Mouse (Mus musculus) hindbrain, embryonic 10.5 days (tissue): ENCODE data around the gene Vcl. TPM values are rescaled to one million over a fixed set of nuclear protein-coding genes. Genes with fewer than 3 reads are reported as not detected.

Experiments
- DNase-seq: peaks from one replicate; pipeline ENCODE4 v3.0.0-alpha.2; 2017; ENCODE audit warnings: low spot score
- H3K27ac ChIP-seq: fragments of 300-500 bp; sonication (generic); 2 replicates; pipeline ENCODE4 v1.5.1; 2016; ENCODE audit warnings: mild to moderate bottlenecking, moderate library complexity
- H3K27me3 ChIP-seq: fragments of 300-500 bp; sonication (generic); 2 replicates; pipeline ENCODE4 v1.6.1; 2016; ENCODE audit warnings: mild to moderate bottlenecking; ENCODE audit not compliant: poor library complexity, insufficient read depth, severe bottlenecking
- H3K36me3 ChIP-seq: fragments of 300-500 bp; sonication (generic); 2 replicates; pipeline ENCODE4 v1.6.1; 2016; ENCODE audit warnings: mild to moderate bottlenecking, moderate library complexity
- H3K4me1 ChIP-seq: fragments of 300-500 bp; sonication (generic); replicated peaks from 2 replicates; pipeline ENCODE4 v1.6.1; 2016; ENCODE audit warnings: mild to moderate bottlenecking
- H3K4me3 ChIP-seq: fragments of 300-500 bp; sonication (generic); 2 replicates; pipeline ENCODE4 v1.5.1; 2016; ENCODE audit warnings: mild to moderate bottlenecking, moderate library complexity
- H3K9me3 ChIP-seq: fragments of 300-500 bp; sonication (generic); 2 replicates; pipeline ENCODE4 v1.6.1; 2016; ENCODE audit warnings: mild to moderate bottlenecking, moderate library complexity
- WGBS: fragments of 180-500 bp; shearing (Covaris S2); methylation state at CpG from one replicate; pipeline ENCODE4 v1.1.7; 2016; 5-methylcytosine and 5-hydroxymethylcytosine counted together
- polyA plus RNA-seq: library from polyadenylated mRNA; unstranded; fragments of >200 nt; fragmentation: Nextera tagmentation; extraction: Ambion mirVana; gene quantifications from 2 replicates; pipeline ENCODE4 v1.2.1, GENCODE M21; 2016

Gene Vcl
- polyA plus RNA-seq, 1 experiment from 2014 or later: 31.8 TPM

DNA sequence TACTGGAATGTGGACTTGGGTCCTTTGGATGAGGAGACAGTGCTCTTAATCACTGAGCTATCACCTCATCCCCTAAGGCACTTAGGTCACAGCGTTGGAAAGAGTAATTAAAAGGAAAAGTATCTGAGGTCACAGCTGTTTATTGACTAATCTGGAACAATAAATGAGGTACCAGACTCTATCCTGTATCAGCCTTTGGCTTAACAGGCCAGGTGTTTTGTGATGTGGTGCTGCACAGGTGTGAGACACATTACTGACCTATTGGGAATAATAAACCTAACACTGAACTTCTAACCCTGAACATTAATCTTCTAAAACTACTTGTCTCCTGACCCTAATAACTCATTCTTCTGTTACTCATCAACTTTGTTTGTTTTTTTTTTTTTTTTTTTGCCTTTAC, 33.3 kb downstream of the Vcl start:
- no peak for DNase-seq
- Histone ChIP-seq H3K4me1 (no peaks in the 10 kb centered on the region), H3K27ac (no peak overlapping the region), H3K36me3 (no peaks in the 10 kb centered on the region), H3K27me3 (no peaks in the 10 kb centered on the region), H3K9me3 (no peaks in the 10 kb centered on the region), H3K4me3 (no peak overlapping the region)
- WGBS: 86% methylated on average over 1 of the region's 1 CpGs

DNA sequence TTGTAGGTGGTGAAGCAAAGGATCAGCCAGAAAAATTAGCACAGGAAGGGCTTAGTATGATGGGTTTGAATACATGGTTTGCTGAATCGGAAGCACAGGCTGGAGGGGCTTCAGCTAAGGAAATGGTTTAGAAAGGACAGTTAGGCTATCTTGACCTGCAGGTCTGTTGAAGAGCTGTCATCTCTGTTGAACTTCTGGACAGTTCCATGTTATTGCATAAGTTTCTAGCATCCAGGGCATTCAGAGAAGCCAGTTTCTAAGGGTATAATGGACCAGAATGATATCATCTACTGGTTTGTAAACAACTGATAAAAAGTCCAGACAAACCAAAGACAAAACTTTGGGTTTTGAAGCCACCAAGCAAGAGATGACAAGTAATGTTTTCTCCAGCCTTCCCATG, 33.7 kb downstream of the Vcl start:
- WGBS: 94% methylated on average over 1 of the region's 1 CpGs
- no peaks in the 10 kb centered on the region for H3K4me1 ChIP-seq

DNA sequence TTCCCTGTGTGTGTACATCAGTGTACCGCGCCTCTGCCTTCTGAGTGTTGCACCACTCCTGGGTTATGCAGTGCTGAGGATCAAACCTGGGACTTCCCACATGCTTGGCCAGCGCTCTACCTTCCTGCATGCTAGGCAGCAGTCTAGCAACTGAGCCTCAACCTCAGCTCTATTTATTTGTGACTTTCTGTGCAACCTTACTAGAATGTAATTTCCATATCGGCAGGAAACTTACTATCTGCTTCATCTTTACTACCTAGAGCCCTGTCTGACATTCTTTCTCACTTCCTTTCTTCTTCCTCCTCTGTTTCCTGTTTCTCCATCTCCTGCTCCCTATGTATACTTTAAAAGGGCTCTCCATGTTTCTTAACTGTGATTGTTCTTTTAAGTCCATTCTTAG, 34.7 kb downstream of the Vcl start:
- H3K4me1 ChIP-seq: peaks cover 9% of the 10 kb centered on the region
- H3K9me3 ChIP-seq: no peaks in the 10 kb centered on the region
- DNase-seq: no peak
- H3K27ac ChIP-seq: no peak overlapping the region
- WGBS: 93% methylated on average over 4 of the region's 4 CpGs
- H3K27me3 ChIP-seq: no peaks in the 10 kb centered on the region
- H3K36me3 ChIP-seq: no peaks in the 10 kb centered on the region
- H3K4me3 ChIP-seq: no peak overlapping the region

More for the DNA sequence above, 33.7 kb downstream of the Vcl start:
- H3K27me3 ChIP-seq: no peaks in the 10 kb centered on the region
- H3K9me3 ChIP-seq: no peaks in the 10 kb centered on the region
- no peak overlapping the region for H3K4me3 ChIP-seq
- H3K27ac ChIP-seq: no peak overlapping the region
- no peak for DNase-seq
- H3K36me3 ChIP-seq: no peaks in the 10 kb centered on the region

DNA sequence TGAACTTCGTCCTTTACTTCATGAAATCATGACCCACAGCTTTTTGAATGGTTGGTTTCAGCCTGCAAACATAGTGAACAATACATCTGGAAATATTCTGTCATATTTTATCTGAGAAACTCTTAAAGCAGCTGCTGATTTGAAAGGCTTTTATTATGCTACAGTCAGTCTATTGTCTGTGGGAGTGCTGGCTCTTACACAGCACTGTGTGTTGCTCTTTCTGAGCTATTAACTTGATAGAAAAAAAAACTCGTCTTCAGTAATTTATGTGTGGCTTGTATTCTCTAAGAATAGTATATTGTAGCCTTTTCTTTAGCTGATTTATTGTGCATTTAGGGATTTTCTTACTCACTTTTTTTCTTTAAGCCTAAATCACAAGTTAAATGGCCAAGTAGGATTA, 35.1 kb downstream of the Vcl start:
- Histone ChIP-seq H3K9me3 (no peaks in the 10 kb centered on the region), H3K27me3 (no peaks in the 10 kb centered on the region), H3K4me1 (peaks cover 13% of the 10 kb centered on the region), H3K4me3 (no peak overlapping the region), H3K36me3 (no peaks in the 10 kb centered on the region), H3K27ac (no peak overlapping the region)
- DNase-seq: no peak
- 79% methylated on average over 2 of the region's 2 CpGs for WGBS

DNA sequence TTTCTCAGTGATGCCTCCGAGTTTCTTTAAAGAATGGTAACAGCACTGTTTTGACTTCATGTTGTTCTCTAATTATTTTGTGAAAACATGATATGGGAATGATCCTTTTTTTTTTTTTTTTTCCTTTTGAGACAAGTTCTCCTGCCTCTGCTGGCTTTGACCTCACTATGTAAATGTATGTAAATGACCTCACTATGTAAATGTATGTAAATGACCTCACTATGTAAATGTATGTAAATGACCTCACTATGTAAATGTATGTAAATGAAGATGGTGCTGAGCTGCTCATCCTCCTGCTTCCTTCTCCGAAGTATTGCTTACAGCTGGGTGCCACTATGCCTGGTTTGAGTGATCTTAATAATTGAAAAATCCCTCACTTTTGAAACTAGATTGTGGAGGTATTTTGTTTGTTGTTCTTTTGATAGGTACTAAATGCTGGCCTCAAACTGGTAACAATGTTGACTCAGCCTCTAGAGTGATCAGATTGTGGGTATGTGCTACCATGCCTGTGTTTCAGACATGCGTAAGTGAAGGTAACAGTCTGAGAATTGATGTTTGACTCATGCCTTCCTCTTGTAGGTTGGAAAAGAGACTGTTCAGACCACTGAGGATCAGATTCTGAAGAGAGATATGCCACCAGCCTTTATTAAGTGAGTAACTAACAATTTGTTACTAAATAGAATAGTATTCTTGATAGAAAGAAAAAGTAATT, 37.9 kb downstream of the Vcl start:
- H3K36me3 ChIP-seq: no peaks in the 10 kb centered on the region
- peaks cover 19% of the 10 kb centered on the region for H3K4me1 ChIP-seq
- no peak for DNase-seq
- H3K9me3 ChIP-seq: no peaks in the 10 kb centered on the region
- H3K4me3 ChIP-seq: no peak overlapping the region
- 88% methylated on average over 3 of the region's 3 CpGs for WGBS
- no peak overlapping the region for H3K27ac ChIP-seq
- no peaks in the 10 kb centered on the region for H3K27me3 ChIP-seq

DNA sequence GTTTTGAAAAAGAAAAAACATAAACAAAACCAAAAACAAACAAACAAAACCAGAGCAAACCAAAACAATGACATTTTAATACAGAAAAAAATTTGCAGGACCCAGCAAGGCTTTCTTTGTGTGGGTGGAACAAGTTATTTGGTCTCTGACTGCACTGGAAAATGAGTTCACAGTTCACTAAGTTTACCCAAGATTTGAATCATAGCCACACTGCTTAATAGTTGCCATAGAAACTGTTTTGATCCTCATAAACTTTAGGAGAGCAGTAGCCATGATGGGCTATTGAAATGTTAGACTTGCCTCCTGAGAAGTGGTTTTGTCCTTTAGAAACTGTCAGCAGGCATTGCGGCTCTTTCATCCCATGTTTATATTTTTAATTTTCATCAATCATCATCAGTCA, 39.9 kb downstream of the Vcl start:
- H3K4me3 ChIP-seq: no peak overlapping the region
- no peaks in the 10 kb centered on the region for H3K27me3 ChIP-seq
- no peak for DNase-seq
- 78% methylated on average over 1 of the region's 1 CpGs for WGBS
- no peak overlapping the region for H3K27ac ChIP-seq
- peaks cover 19% of the 10 kb centered on the region for H3K4me1 ChIP-seq
- no peaks in the 10 kb centered on the region for H3K36me3 ChIP-seq
- H3K9me3 ChIP-seq: no peaks in the 10 kb centered on the region

DNA sequence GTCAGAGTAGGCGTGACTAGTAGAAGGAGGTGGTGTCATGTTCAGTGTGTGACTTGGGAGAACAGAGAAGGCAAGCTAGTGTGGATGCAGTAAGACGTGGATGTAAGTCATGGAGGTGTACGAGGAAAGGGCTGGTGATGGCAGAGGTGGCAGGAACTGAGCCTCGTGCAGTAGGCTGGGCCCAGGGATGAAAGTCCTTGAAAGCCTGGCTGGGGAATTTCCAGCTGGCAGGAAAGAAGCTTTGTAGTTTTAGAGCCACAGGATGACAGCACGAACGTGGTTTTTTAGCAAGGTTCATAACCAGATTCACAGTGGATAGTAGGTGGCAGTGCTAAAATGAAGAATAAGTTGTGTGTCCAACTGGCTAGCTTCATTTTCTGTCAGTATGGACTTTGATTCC, 41.2 kb downstream of the Vcl start:
- H3K36me3 ChIP-seq: no peaks in the 10 kb centered on the region
- H3K4me1 ChIP-seq: peaks cover 19% of the 10 kb centered on the region
- no peaks in the 10 kb centered on the region for H3K27me3 ChIP-seq
- WGBS: 68% methylated on average over 6 of the region's 6 CpGs
- H3K27ac ChIP-seq: no peak overlapping the region
- no peak for DNase-seq
- no peaks in the 10 kb centered on the region for H3K9me3 ChIP-seq
- H3K4me3 ChIP-seq: no peak overlapping the region

DNA sequence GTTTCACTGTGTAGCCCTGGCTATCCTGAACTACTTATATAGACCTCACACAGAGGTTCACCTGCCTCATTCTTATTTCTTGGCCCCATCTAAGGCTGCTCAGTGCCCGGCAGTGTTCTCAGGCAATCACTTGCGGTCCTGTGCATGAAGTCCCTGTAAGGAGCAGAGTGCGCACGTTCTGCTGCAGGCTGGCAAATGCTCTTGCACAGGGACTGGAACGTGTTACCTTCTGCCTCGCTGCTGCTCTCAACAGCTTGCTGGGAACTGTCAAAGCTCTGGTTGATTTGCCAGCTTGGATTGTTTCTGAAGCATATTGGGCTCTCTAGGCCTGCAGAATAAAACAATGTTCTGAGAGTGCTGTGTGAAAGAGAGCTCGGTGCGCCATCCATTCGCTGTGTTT, 41.7 kb downstream of the Vcl start:
- no peak overlapping the region for H3K27ac ChIP-seq
- no peaks in the 10 kb centered on the region for H3K36me3 ChIP-seq
- H3K9me3 ChIP-seq: no peaks in the 10 kb centered on the region
- no peaks in the 10 kb centered on the region for H3K27me3 ChIP-seq
- no peak overlapping the region for H3K4me3 ChIP-seq
- WGBS: 88% methylated on average over 9 of the region's 9 CpGs
- H3K4me1 ChIP-seq: peaks cover 19% of the 10 kb centered on the region
- no peak for DNase-seq

DNA sequence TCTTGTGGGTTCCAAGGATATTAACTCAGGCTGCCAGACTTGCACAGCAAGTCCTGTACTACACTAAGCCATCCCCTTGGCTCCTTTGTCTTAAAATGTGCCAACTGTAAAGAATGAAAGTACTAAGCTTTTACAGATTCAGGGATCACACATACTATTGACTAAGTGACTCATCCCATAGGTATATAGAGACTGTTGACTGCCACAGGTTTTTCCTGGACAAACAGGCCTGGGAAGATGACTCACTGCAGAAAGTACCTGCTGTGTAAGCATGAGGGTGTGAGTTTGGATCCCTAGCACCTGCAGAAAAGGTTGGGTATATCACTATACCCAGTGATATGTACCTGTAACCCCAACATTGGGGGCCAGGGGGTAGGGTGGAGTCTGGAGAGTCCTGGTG, 44.6 kb downstream of the Vcl start:
- Histone ChIP-seq H3K27ac (no peak overlapping the region), H3K36me3 (no peaks in the 10 kb centered on the region), H3K4me1 (peaks cover 10% of the 10 kb centered on the region; the same call in 1 of the 2 replicates), H3K4me3 (no peak overlapping the region), H3K27me3 (no peaks in the 10 kb centered on the region), H3K9me3 (no peaks in the 10 kb centered on the region)
- DNase-seq: no peak

DNA sequence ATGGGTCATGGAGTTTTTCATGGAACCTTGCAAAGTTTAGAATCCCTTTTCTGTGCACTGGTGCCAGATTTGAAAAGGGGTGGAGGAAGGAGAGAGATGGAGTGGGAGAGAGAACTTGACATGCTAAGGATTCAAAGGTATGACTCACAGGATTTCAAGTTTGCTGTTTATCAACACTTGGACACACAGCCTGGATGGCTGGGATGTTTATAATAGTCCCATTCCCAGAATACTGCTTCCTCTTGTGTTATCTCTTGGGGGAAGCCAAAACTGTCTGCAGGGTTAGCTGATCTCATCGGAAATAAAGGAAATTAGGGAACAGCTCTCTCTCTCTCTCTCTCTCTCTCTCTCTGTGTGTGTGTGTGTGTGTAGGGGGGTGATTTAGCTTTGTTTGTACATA, 47.5 kb downstream of the Vcl start:
- WGBS: 84% methylated on average over 1 of the region's 1 CpGs
- no peaks in the 10 kb centered on the region for H3K27me3 ChIP-seq
- no peaks in the 10 kb centered on the region for H3K4me1 ChIP-seq
- no peaks in the 10 kb centered on the region for H3K9me3 ChIP-seq
- H3K27ac ChIP-seq: no peak overlapping the region
- no peak for DNase-seq
- H3K36me3 ChIP-seq: no peaks in the 10 kb centered on the region
- H3K4me3 ChIP-seq: no peak overlapping the region

DNA sequence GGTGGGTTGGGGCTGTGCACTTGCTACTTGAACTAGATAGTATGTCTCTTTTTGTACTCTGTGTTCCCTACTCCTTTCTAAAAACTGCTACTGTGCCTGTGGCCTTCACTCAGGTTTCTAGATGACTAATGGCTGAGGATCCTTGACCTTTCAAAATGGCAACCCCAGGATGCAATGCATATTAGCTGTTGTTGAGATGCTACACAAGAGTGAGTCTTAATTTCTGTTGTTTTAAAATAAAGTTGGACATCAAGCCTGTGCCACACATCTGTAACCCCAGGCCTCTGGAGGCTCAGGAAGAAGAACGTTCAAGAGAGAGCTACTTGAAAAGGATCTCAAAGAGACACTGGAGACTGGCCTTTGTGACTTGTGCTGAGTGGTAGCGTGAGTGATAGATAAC, 48.5 kb downstream of the Vcl start:
- H3K27me3 ChIP-seq: no peaks in the 10 kb centered on the region

DNA sequence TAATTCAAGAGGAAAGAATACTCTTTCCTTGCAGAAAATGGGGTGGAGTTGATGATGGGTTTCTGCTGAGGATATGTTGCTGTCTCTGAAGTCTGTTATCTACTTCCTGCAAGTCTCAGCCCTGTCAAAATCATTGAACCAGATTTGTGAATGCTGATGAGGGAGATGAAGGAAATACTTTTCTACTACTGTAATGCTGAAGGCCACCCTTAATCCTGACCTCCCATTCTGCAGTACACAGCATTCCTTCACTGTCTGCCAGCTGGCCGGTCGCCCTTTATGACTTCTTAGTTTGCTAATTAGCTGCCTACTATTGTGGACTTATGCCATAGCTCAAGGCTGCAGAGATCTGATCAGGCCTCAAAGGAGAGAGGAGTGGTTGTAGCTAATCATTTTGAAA, 54.6 kb downstream of the Vcl start:
- H3K27me3 ChIP-seq: no peaks in the 10 kb centered on the region
- H3K27ac ChIP-seq: no peak overlapping the region
- H3K9me3 ChIP-seq: no peaks in the 10 kb centered on the region
- no peak overlapping the region for H3K4me3 ChIP-seq
- no peaks in the 10 kb centered on the region for H3K4me1 ChIP-seq
- 88% methylated on average over 2 of the region's 2 CpGs for WGBS
- H3K36me3 ChIP-seq: peaks cover 3% of the 10 kb centered on the region; the same call in 1 of the 2 replicates
- no peak for DNase-seq

More for the DNA sequence above, 48.5 kb downstream of the Vcl start:
- H3K4me3 ChIP-seq: no peak overlapping the region
- no peaks in the 10 kb centered on the region for H3K36me3 ChIP-seq
- no peaks in the 10 kb centered on the region for H3K9me3 ChIP-seq
- 88% methylated on average over 2 of the region's 2 CpGs for WGBS
- no peak for DNase-seq
- no peak overlapping the region for H3K27ac ChIP-seq
- no peaks in the 10 kb centered on the region for H3K4me1 ChIP-seq

DNA sequence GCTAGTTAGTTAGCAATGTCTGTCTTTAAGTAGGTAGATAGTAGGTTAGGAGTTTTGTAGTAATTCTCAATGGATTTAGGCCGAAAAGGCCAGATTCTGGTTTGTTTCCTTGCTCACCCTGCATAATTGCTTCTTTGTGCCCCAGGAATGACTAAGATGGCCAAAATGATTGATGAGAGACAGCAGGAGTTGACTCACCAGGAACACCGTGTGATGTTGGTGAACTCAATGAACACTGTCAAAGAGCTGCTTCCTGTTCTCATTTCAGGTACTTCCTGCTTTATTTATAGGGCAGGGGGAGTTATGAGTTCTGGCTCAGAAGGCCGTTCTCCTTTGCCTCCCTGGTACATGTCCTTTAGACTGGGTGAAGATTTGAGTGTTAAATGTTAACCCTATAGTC, 56.3 kb downstream of the Vcl start:
- H3K36me3 ChIP-seq: peaks cover 3% of the 10 kb centered on the region; the same call in 1 of the 2 replicates
- no peak overlapping the region for H3K4me3 ChIP-seq
- 68% methylated on average over 3 of the region's 3 CpGs for WGBS
- no peaks in the 10 kb centered on the region for H3K9me3 ChIP-seq
- H3K27ac ChIP-seq: no peak overlapping the region
- H3K27me3 ChIP-seq: no peaks in the 10 kb centered on the region
- DNase-seq: no peak
- H3K4me1 ChIP-seq: no peaks in the 10 kb centered on the region

DNA sequence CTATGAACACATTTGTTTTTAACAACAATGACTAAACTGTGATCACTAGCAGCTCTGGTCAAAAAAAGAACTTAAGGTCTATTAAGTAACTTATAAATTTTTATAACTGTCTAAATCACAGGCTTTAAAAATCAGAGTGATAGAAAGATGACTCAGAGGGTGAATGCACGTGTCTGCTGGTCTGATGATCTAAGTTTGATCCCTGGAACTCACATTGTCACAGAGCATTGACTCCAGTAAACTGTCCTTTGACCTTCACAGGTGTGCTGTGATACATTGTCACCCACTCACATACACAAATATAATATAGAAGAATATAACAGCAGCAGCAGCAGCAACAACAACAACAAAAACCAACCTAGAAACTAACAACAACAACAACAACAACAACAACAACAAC, 62.3 kb downstream of the Vcl start:
- Histone ChIP-seq H3K27ac (no peak overlapping the region), H3K27me3 (no peaks in the 10 kb centered on the region), H3K4me3 (no peak overlapping the region), H3K9me3 (no peaks in the 10 kb centered on the region), H3K36me3 (peaks cover 6% of the 10 kb centered on the region), H3K4me1 (no peaks in the 10 kb centered on the region)
- WGBS: 84% methylated on average over 1 of the region's 1 CpGs
- no peak for DNase-seq
